Mouse (Mus musculus) cortical plate, adult 2 months (tissue): ENCODE data around the gene Ier5l. TPM values are rescaled to one million over a fixed set of nuclear protein-coding genes. Genes with fewer than 3 reads are reported as not detected.

ENCODE experiments used
- H3K27ac ChIP-seq: fragments of 200-500 bp; 2 replicates; pipeline ENCODE4 v1.5.1; 2012; ENCODE audit warnings: low read length, control low read depth, inconsistent platforms; ENCODE audit not compliant: insufficient read depth
- H3K4me1 ChIP-seq: fragments of 200-500 bp; 2 replicates; pipeline ENCODE4 v1.6.1; 2011; ENCODE audit warnings: low read length; ENCODE audit not compliant: control insufficient read depth, insufficient read depth
- H3K4me3 ChIP-seq: fragments of 200-500 bp; 2 replicates; pipeline ENCODE4 v1.5.1; 2011; ENCODE audit warnings: mild to moderate bottlenecking, low read length, control low read depth; ENCODE audit not compliant: insufficient read depth
- CTCF ChIP-seq: fragments of 200-500 bp; IDR thresholded peaks from 2 replicates; pipeline ENCODE4 v1.5.1; 2011; ENCODE audit warnings: mild to moderate bottlenecking, control low read depth, low read length; ENCODE audit not compliant: insufficient read depth; ENCODE audit errors: extremely low read depth
- POLR2A ChIP-seq: fragments of 200-500 bp; IDR thresholded peaks from 2 replicates; pipeline ENCODE4 v1.6.1; 2011; ENCODE audit warnings: mild to moderate bottlenecking, low read length, control low read depth; ENCODE audit not compliant: insufficient read depth; ENCODE audit errors: extremely low read depth
- polyA plus RNA-seq: library from polyadenylated mRNA; depleted of rRNA; stranded (reverse); fragments of >200 nt; gene quantifications from 2 replicates; pipeline ENCODE4 v1.2.3, GENCODE M21; 2012; rRNA removed

Gene Ier5l
- polyA plus RNA-seq, 1 experiment = 22.1 TPM

DNA sequence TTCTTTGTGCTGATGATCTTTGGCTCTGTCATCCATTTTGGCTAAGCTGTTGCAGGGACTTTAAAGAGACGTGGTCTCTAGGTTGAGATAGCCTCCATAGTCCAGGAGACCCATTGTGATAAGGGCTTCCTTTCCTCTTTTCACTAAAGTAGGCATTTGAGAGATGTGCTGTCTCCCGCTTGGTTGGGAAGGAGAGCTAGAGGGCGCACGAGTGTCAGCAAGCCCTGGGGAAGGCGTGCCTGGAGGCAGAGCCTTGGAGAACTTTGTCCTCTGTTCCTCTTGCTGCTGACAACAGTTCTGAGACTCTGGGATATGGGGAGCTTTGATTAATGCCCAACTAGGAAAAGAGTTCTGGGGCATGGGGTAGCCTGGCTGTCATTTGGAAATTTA is 37.9 kb downstream of the Ier5l start:
- H3K27ac ChIP-seq = no peak overlapping the region
- peak; percentile 22; the same call in 1 of the 2 replicates for TF ChIP-seq CTCF
- no peak for TF ChIP-seq POLR2A
- peaks cover 2% of the 10 kb centered on the region for H3K4me1 ChIP-seq
- H3K4me3 ChIP-seq = no peak overlapping the region

DNA sequence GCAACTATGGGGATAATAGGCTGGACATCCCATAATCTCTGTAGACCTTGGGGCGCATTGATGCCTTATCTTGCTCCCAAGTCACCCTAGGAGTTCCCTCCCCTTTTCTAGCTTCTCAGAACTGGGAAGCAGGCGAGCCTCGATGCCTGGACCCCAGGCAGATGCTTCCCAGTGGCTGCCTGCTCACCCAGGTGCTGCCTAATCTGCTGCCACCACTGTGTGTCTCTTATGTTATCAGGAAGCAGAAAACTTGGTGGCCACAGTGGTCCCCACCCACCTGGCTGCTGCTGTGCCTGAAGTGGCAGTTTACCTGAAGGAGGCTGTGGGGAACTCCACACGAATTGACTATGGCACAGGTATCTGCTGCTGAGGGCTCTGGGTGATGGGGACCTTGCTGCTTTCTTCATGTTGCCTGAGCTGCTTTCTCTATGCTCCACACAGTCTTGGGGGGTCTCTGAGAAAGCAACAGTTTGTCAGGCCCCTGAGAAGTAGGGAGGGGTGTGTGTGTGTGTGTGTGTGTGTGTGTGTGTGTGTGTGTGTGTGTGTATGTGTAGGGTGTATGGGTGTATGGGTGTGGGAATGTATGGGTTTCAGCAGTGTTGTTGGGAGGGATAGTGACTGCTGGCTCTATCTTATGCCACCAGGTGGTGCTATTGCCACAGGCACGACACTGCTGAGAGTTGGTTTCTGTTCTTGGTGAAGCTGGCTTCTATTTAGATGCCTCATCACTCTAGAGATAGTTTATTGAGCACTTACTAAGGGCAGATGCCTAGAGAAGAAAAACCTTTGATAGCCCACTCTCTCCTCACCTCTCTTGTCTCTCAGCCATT is 38.5 kb downstream of the Ier5l start:
- TF ChIP-seq POLR2A (no peak), CTCF (peak; percentile 98)
- no peak overlapping the region for H3K4me3 ChIP-seq
- no peak overlapping the region for H3K27ac ChIP-seq
- 0 out of 2 replicates have a peak, but pooled peaks cover 1% of the 10 kb centered on the region for H3K4me1 ChIP-seq

- Histone ChIP-seq H3K4me3 (no peak overlapping the region), H3K27ac (no peak overlapping the region), H3K4me1 (no peaks in the 10 kb centered on the region)
- TF ChIP-seq CTCF (no peak), POLR2A (no peak)
These were observed 44.9 kb downstream of the Ier5l start for GRCm38 (mm10) chr2:30429156-30429555.

Other genes starting within 250 kb of the Ier5l start
- gene Lrrc8a, start 236.5 kb downstream of the Ier5l start, polyA plus RNA-seq = 32.4 and 35.3 TPM in 2 replicates
- 17.7 and 18.5 TPM in 2 replicates for gene Gm28035, start 233.7 kb downstream of the Ier5l start, polyA plus RNA-seq
- gene Phyhd1, start 208.0 kb downstream of the Ier5l start, polyA plus RNA-seq = 32.2 and 34.1 TPM in 2 replicates
- not detected in 2 replicates for gene Gm28038, start 193.2 kb downstream of the Ier5l start, polyA plus RNA-seq
- 16.7 and 16.9 TPM in 2 replicates for gene Dolk, start 187.9 kb downstream of the Ier5l start, polyA plus RNA-seq
- 15.7 and 16.5 TPM in 2 replicates for gene Nup188, start 187.8 kb downstream of the Ier5l start, polyA plus RNA-seq
- gene Sh3glb2, start 114.9 kb downstream of the Ier5l start, polyA plus RNA-seq = 520 and 530 TPM in 2 replicates
- 85.6 and 97.0 TPM in 2 replicates for gene Miga2, start 110.0 kb downstream of the Ier5l start, polyA plus RNA-seq
- 32.0 and 35.5 TPM in 2 replicates for gene Dolpp1, start 82.0 kb downstream of the Ier5l start, polyA plus RNA-seq
- gene Crat, start 58.4 kb downstream of the Ier5l start, polyA plus RNA-seq = 44.7 and 50.9 TPM in 2 replicates
- gene Ptpa, start 58.2 kb downstream of the Ier5l start, polyA plus RNA-seq = 167 and 176 TPM in 2 replicates
- gene Cstad, start 120.8 kb upstream of the Ier5l start, polyA plus RNA-seq = 5.3 and 6.4 TPM in 2 replicates